Comparison of ENCODE assay signal across 8 mouse cellular contexts in genomic region chr11:79973626-79974476, GRCm38 (mm10). TPM values are rescaled to one million over a fixed set of nuclear protein-coding genes. Genes with fewer than 3 reads are reported as not detected.
DNase-seq lines count a peak whose midpoint lies in the region; ATAC-seq and TF ChIP-seq lines count a peak whose summit lies in the region.

No protein-coding gene starts in this region.

- peak overlapping the region; percentile 58 for H3K9ac ChIP-seq in embryonic facial prominence, embryonic 14.5 days (ENCODE audit: low read depth, low read length)
- peak overlapping the region; percentile 73 for H3K9ac ChIP-seq in hindbrain, embryonic 13.5 days
- H3K9ac ChIP-seq in liver, adult 2 months (ENCODE audit: low read depth, low read length): peak overlapping the region; percentile 23; the same call in 1 of the 2 replicates
- H3K9ac ChIP-seq in midbrain, embryonic 16.5 days (ENCODE audit: low read depth, low read length): peak overlapping the region; percentile 70

- peak; percentile 18 to 19 for DNase-seq in layer of hippocampus, postnatal 36 days
- no peak for DNase-seq in layer of hippocampus, adult 18-20 months (ENCODE audit: low spot score in 2 of 2)
- peak; percentile 52 for DNase-seq in adrenal gland, postnatal 14 days
- DNase-seq in embryonic facial prominence, embryonic 14.5 days (ENCODE audit: low spot score): peak; percentile 46
- no peak for DNase-seq in liver, adult 2 months (ENCODE audit: extremely low read depth, low read depth, low spot score)
- DNase-seq in thymus, postnatal 25 days: peak; percentile 32

- no peak for TF ChIP-seq CTCF in liver, adult 2 months (IDR thresholded peaks at IDR 0.05; ENCODE audit: low read depth, low read length)

- no peak for TF ChIP-seq POLR2A in liver, adult 2 months (IDR thresholded peaks at IDR 0.05; ENCODE audit: extremely low read depth, insufficient read depth, low read length)

- H3K36me3 ChIP-seq in embryonic facial prominence, embryonic 14.5 days (ENCODE audit: control insufficient read depth, insufficient read depth, low read length): no peaks in the 10 kb centered on the region
- H3K36me3 ChIP-seq in hindbrain, embryonic 13.5 days: no peaks in the 10 kb centered on the region
- no peaks in the 10 kb centered on the region for H3K36me3 ChIP-seq in liver, adult 2 months (ENCODE audit: control insufficient read depth, insufficient read depth, low read length)
- H3K36me3 ChIP-seq in midbrain, embryonic 16.5 days (ENCODE audit: control insufficient read depth, insufficient read depth, low read length): no peaks in the 10 kb centered on the region

- peaks cover 30% of the 10 kb centered on the region for H3K27me3 ChIP-seq in embryonic facial prominence, embryonic 14.5 days (replicated peaks; ENCODE audit: control insufficient read depth, insufficient read depth, low read length)
- peaks cover 20% of the 10 kb centered on the region for H3K27me3 ChIP-seq in hindbrain, embryonic 13.5 days
- peaks cover 10% of the 10 kb centered on the region for H3K27me3 ChIP-seq in liver, adult 2 months (ENCODE audit: control insufficient read depth, insufficient read depth, low read length)
- H3K27me3 ChIP-seq in midbrain, embryonic 16.5 days (ENCODE audit: control insufficient read depth, insufficient read depth, low read depth, low read length): no peaks in the 10 kb centered on the region; the same call in 1 of the 2 replicates

- peak; percentile 60 for ATAC-seq in embryonic facial prominence, embryonic 14.5 days (ENCODE audit: low read depth)
- peak; percentile 69; the same call in 1 of the 2 replicates for ATAC-seq in hindbrain, embryonic 13.5 days (ENCODE audit: low FRiP score)
- peak; percentile 60 for ATAC-seq in midbrain, embryonic 16.5 days

- peak overlapping the region; percentile 79 for H3K4me2 ChIP-seq in embryonic facial prominence, embryonic 14.5 days (ENCODE audit: low read depth, low read length)
- peak overlapping the region; percentile 77 for H3K4me2 ChIP-seq in hindbrain, embryonic 13.5 days
- H3K4me2 ChIP-seq in midbrain, embryonic 16.5 days (ENCODE audit: low read length): peak overlapping the region; percentile 73

- under 1% methylated on average over 29 of the region's 41 CpGs for WGBS in embryonic facial prominence, embryonic 14.5 days
- WGBS in hindbrain, embryonic 13.5 days: under 1% methylated on average over 41 of the region's 41 CpGs
- 4% methylated on average over 41 of the region's 41 CpGs for WGBS in liver, adult 2 months
- WGBS in midbrain, embryonic 16.5 days: under 1% methylated on average over 41 of the region's 41 CpGs

- no peaks in the 10 kb centered on the region for H3K4me1 ChIP-seq in embryonic facial prominence, embryonic 14.5 days (ENCODE audit: control insufficient read depth, insufficient read depth, low read length)
- H3K4me1 ChIP-seq in hindbrain, embryonic 13.5 days (replicated peaks): peaks cover 15% of the 10 kb centered on the region
- H3K4me1 ChIP-seq in liver, adult 2 months (ENCODE audit: control insufficient read depth, insufficient read depth, low read length): 0 out of 2 replicates have a peak, but pooled peaks cover 3% of the 10 kb centered on the region
- peaks cover 10% of the 10 kb centered on the region for H3K4me1 ChIP-seq in midbrain, embryonic 16.5 days (ENCODE audit: control insufficient read depth, insufficient read depth, low read length)

- H3K9me3 ChIP-seq in embryonic facial prominence, embryonic 14.5 days (ENCODE audit: control insufficient read depth, low read length): no peaks in the 10 kb centered on the region
- H3K9me3 ChIP-seq in hindbrain, embryonic 13.5 days: no peaks in the 10 kb centered on the region
- no peaks in the 10 kb centered on the region for H3K9me3 ChIP-seq in midbrain, embryonic 16.5 days (replicated peaks; ENCODE audit: control insufficient read depth, low read length, poor library complexity, severe bottlenecking)

- no peaks in the 10 kb centered on the region for H3K79me2 ChIP-seq in liver, adult 2 months (ENCODE audit: control insufficient read depth, insufficient read depth, low read length)

- no peak overlapping the region for H3K27ac ChIP-seq in embryonic facial prominence, embryonic 14.5 days (replicated peaks; ENCODE audit: low read depth, low read length)
- no peak overlapping the region for H3K27ac ChIP-seq in hindbrain, embryonic 13.5 days
- H3K27ac ChIP-seq in liver, adult 2 months (replicated peaks; ENCODE audit: insufficient read depth, low read depth, low read length): no peak overlapping the region
- H3K27ac ChIP-seq in midbrain, embryonic 16.5 days (ENCODE audit: low read length): no peak overlapping the region; the same call in 1 of the 2 replicates

- peak overlapping the region; percentile 47 for H3K4me3 ChIP-seq in embryonic facial prominence, embryonic 14.5 days (ENCODE audit: low read depth, low read length)
- peak overlapping the region; percentile 51 for H3K4me3 ChIP-seq in hindbrain, embryonic 13.5 days
- H3K4me3 ChIP-seq in liver, adult 2 months (ENCODE audit: insufficient read depth, low read depth, low read length): peak overlapping the region; percentile 63; the same call in 1 of the 2 replicates
- H3K4me3 ChIP-seq in midbrain, embryonic 16.5 days (ENCODE audit: low read depth, low read length): peak overlapping the region; percentile 51

RNA-seq across cellular contexts. Expression of gene Utp6, which starts 11.7 kb away (rescaled TPM):
- 10 to 100 TPM; 30.9 to 35.7 TPM for total RNA-seq in layer of hippocampus, postnatal 36 days (2021)
- 10 to 100 TPM; 32.3 to 36.7 TPM for total RNA-seq in layer of hippocampus, adult 18-20 months (2021)
- total RNA-seq in adrenal gland, postnatal 14 days (2021): 36.8 and 37.0 TPM in 2 replicates
- 46.9 and 57.3 TPM in 2 replicates for polyA plus RNA-seq in embryonic facial prominence, embryonic 14.5 days (2014; fragmentation: Nextera tagmentation; extraction: Ambion mirVana)
- polyA plus RNA-seq in hindbrain, embryonic 13.5 days (2015; fragmentation: Nextera tagmentation; extraction: Ambion mirVana): 42.7 and 45.2 TPM in 2 replicates
- 21.5 and 26.6 TPM in 2 replicates for total RNA-seq in liver, adult 2 months (2014; rRNA removed)
- polyA plus RNA-seq in liver, adult 2 months (2012; rRNA removed): 4.2 and 5.2 TPM in 2 replicates
- 39.2 and 46.0 TPM in 2 replicates for polyA plus RNA-seq in midbrain, embryonic 16.5 days (2015; fragmentation: Nextera tagmentation; extraction: Ambion mirVana)

RNA-seq across cellular contexts. Expression of gene Suz12, which starts 19.1 kb away (rescaled TPM):
- 10 to 100 TPM; 39.1 to 41.2 TPM for total RNA-seq in layer of hippocampus, postnatal 36 days (2021)
- total RNA-seq in layer of hippocampus, adult 18-20 months (2021): 10 to 100 TPM; 36.9 to 37.0 TPM
- total RNA-seq in adrenal gland, postnatal 14 days (2021): 53.4 and 61.1 TPM in 2 replicates
- polyA plus RNA-seq in embryonic facial prominence, embryonic 14.5 days (2014; fragmentation: Nextera tagmentation; extraction: Ambion mirVana): 19.0 and 20.6 TPM in 2 replicates
- polyA plus RNA-seq in hindbrain, embryonic 13.5 days (2015; fragmentation: Nextera tagmentation; extraction: Ambion mirVana): 16.0 and 16.9 TPM in 2 replicates
- 14.5 and 17.1 TPM in 2 replicates for total RNA-seq in liver, adult 2 months (2014; rRNA removed)
- 2.5 and 2.7 TPM in 2 replicates for polyA plus RNA-seq in liver, adult 2 months (2012; rRNA removed)
- polyA plus RNA-seq in midbrain, embryonic 16.5 days (2015; fragmentation: Nextera tagmentation; extraction: Ambion mirVana): 11.7 and 13.2 TPM in 2 replicates

Comparison
In these comparisons a context has a peak if more than half of its experiments do, and no peak if none do; other contexts are left out.
1. DNase-seq: peak in layer of hippocampus, postnatal 36 days (2 of 2), adrenal gland, postnatal 14 days (single experiment), embryonic facial prominence, embryonic 14.5 days (single experiment) and thymus, postnatal 25 days (single experiment); none in layer of hippocampus, adult 18-20 months (0 of 2) and liver, adult 2 months (single experiment).
2. H3K9ac ChIP-seq: peak in every context shown above with its lines; median percentile 73 in hindbrain, embryonic 13.5 days; 70 in midbrain, embryonic 16.5 days; 58 in embryonic facial prominence, embryonic 14.5 days; 23 in liver, adult 2 months.
3. Peak in every context shown above with its lines, with median percentiles within 50 percentile points of each other: ATAC-seq, H3K4me2 ChIP-seq and H3K4me3 ChIP-seq.